Mouse (Mus musculus) myocyte (in vitro differentiated cells): Measurements from ENCODE around the gene Gm10282. TPM values are rescaled to one million over a fixed set of nuclear protein-coding genes. Genes with fewer than 3 reads are reported as not detected.

Experiments used
- H3K27me3 ChIP-seq: one replicate; pipeline ENCODE4 v1.6.1; 2011; ENCODE audit not compliant: control insufficient read depth, insufficient read depth, insufficient read length
- H3K36me3 ChIP-seq: one replicate; pipeline ENCODE4 v1.6.1; 2011; ENCODE audit not compliant: control insufficient read depth, insufficient read depth
- H3K4me2 ChIP-seq: one replicate; pipeline ENCODE4 v1.6.1; 2011; ENCODE audit warnings: low read depth, control low read depth
- H3K4me3 ChIP-seq: one replicate; pipeline ENCODE4 v1.5.1; 2011; ENCODE audit warnings: mild to moderate bottlenecking, control low read depth, moderate library complexity
- H3K79me2 ChIP-seq: one replicate; pipeline ENCODE4 v1.6.1; 2011; ENCODE audit not compliant: control insufficient read depth, insufficient read depth
- H3ac ChIP-seq: one replicate; pipeline ENCODE4 v1.6.1; 2011; ENCODE audit not compliant: control insufficient read depth, insufficient read length
- CEBPB ChIP-seq: IDR thresholded peaks from 2 replicates; pipeline ENCODE4 v1.6.1; 2011; ENCODE audit warnings: mild to moderate bottlenecking, moderate library complexity; ENCODE audit not compliant: poor library complexity, insufficient read depth, severe bottlenecking
- E2F4 ChIP-seq: IDR thresholded peaks from one replicate; pipeline ENCODE4 v1.6.1; 2011; ENCODE audit warnings: mild to moderate bottlenecking, control low read depth, moderate library complexity; ENCODE audit not compliant: insufficient read depth
- MAX ChIP-seq: IDR thresholded peaks from one replicate; pipeline ENCODE4 v1.6.1; 2011; ENCODE audit warnings: low read depth, mild to moderate bottlenecking, control low read depth
- MYOD1 ChIP-seq, 3 experiments: IDR thresholded peaks; one replicate each; pipeline ENCODE4 v1.6.1; 2011; ENCODE audit warnings: control low read depth in 2 of 3, low read depth in 2 of 3, mild to moderate bottlenecking in 2 of 3, moderate library complexity in 1 of 3; ENCODE audit not compliant: insufficient read length in 2 of 3, control insufficient read depth in 1 of 3
- MYOG ChIP-seq, 3 experiments: IDR thresholded peaks; one replicate each; pipeline ENCODE4 v1.6.1; 2011; ENCODE audit warnings: control low read depth in 2 of 3, low read depth in 2 of 3, mild to moderate bottlenecking in 2 of 3; ENCODE audit not compliant: insufficient read length in 2 of 3, control insufficient read depth in 1 of 3, insufficient read depth in 1 of 3
- POLR2A ChIP-seq: IDR thresholded peaks from one replicate; pipeline ENCODE4 v1.6.1; 2011; ENCODE audit warnings: low read depth, mild to moderate bottlenecking, control low read depth, moderate library complexity; ENCODE audit not compliant: insufficient read length
- POLR2AphosphoS2 ChIP-seq: IDR thresholded peaks from one replicate; pipeline ENCODE4 v1.6.1; 2011; ENCODE audit warnings: low read depth, control low read depth; ENCODE audit not compliant: insufficient read length
- REST ChIP-seq: IDR thresholded peaks from one replicate; pipeline ENCODE4 v1.6.1; 2011; ENCODE audit warnings: mild to moderate bottlenecking, control low read depth, moderate library complexity; ENCODE audit not compliant: insufficient read depth, insufficient read length
- SRF ChIP-seq: IDR thresholded peaks from one replicate; pipeline ENCODE4 v1.6.1; 2011; ENCODE audit warnings: low read depth; ENCODE audit not compliant: control insufficient read depth, insufficient read length
- TCF12 ChIP-seq: IDR thresholded peaks from one replicate; pipeline ENCODE4 v1.6.1; 2011; ENCODE audit warnings: mild to moderate bottlenecking, control low read depth; ENCODE audit not compliant: poor library complexity, insufficient read depth, severe bottlenecking
- TCF3 ChIP-seq: IDR thresholded peaks from one replicate; pipeline ENCODE4 v1.6.1; 2011; ENCODE audit warnings: low read depth, control low read depth; ENCODE audit not compliant: insufficient read length
- USF1 ChIP-seq: IDR thresholded peaks from one replicate; pipeline ENCODE4 v1.6.1; 2011; ENCODE audit warnings: low read depth, mild to moderate bottlenecking, control low read depth, moderate library complexity
- polyA plus RNA-seq: library from polyadenylated mRNA; unstranded; fragments of >200 nt; fragmentation: generic; extraction: Trizol; gene quantifications from one replicate; pipeline ENCODE4 v1.2.1, GENCODE M21; 2012; ENCODE audit warnings: missing spikeins

Gm10282 gene
- polyA plus RNA-seq, 1 experiment: 63.4 TPM

DNA sequence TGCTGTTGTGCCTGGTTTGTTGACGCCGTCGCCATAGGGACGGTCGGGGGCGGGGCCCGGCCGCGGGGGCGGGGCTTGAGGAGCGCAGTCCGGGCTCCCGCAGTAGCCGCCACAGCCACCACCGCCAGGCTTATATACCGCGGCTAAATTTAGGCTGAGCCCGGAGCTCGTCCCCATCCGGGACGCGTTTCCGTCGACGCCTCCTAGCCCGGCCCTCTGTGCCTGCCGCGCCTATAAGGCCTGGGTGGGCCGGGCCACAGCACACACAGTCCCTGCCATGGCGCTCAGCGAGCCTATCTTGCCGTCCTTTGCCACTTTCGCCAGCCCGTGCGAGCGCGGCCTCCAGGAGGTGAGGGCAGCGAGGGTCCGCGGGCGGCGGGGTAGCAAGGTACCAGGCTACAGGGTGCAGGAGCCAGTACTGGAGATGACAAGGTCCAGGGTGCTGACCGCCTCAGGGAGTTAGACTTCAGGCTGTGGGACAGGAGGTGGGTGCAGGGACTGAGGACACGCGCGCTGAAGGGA, 13.8 kb upstream of the Gm10282 start, which contains the start of gene Klf2:
Gene Klf2, plus strand, starts transcription at position 233 of the 522 bp plus-strand sequence.
- H3K27me3 ChIP-seq: no peaks in the 10 kb centered on the region
- peak within 1 kb of the TSS; percentile 75 for H3K4me2 ChIP-seq
- H3K4me3 ChIP-seq: peak within 1 kb of the TSS; percentile 47
- TF ChIP-seq CEBPB: no peak
- peak in 1 of 3 experiments; percentile 7 for TF ChIP-seq MYOG (IDR thresholded peaks at IDR 0.05; ENCODE audit: control insufficient read depth in 1 of 3, insufficient read depth in 1 of 3, insufficient read length in 2 of 3, low read depth in 2 of 3)
- peak; percentile 21 for TF ChIP-seq SRF
- TF ChIP-seq MAX: no peak
- no peak for TF ChIP-seq USF1
- TF ChIP-seq MYOD1 (IDR thresholded peaks at IDR 0.05; ENCODE audit: control insufficient read depth in 1 of 3, insufficient read length in 2 of 3, low read depth in 2 of 3): peak in 1 of 3 experiments; percentile 16
- no peak for TF ChIP-seq E2F4
- TF ChIP-seq POLR2AphosphoS2: peak; percentile 99
- no peak for TF ChIP-seq TCF12
- TF ChIP-seq POLR2A: peak; percentile 97
- no peak for TF ChIP-seq TCF3
- TF ChIP-seq REST: no peak
- peaks cover 10% of the 10 kb centered on the region for H3K79me2 ChIP-seq
- no peaks in the 10 kb centered on the region for H3K36me3 ChIP-seq
- peak within 1 kb of the TSS; percentile 51 for H3ac ChIP-seq

DNA sequence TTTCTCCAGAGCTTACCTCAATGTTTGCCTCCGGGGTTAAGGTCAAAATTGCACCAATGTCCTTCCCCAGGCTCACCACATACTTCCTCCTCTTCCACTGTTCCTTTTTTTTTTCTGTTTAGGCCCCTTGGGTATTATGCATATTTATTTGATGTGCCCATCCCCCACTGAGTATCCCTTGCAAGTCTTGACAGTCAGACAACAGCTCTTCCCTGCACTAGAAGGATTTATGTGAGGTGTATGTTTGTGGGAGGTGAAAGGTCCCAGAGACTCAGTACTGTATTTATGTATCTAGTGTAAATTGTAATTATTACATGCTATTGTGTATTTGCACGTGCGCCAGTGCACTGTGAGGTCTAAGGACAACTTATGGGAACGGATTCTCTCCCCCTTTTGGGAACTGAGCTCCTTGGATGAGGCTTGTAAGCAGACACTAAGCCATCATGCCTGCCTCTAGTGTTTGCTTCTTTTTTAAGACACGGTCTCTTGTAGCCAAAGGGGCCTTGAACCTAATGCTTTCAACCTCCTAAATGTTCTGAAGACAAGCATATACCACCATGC, 12.8 kb upstream of the Gm10282 start:
- no peak overlapping the region for H3K4me2 ChIP-seq
- TF ChIP-seq POLR2A (no peak), E2F4 (no peak), CEBPB (no peak), TCF3 (no peak), TCF12 (no peak), POLR2AphosphoS2 (no peak), MAX (no peak), SRF (no peak), USF1 (no peak), MYOG (IDR thresholded peaks at IDR 0.05; ENCODE audit: control insufficient read depth in 1 of 3, insufficient read depth in 1 of 3, insufficient read length in 2 of 3, low read depth in 2 of 3) (no peak), MYOD1 (IDR thresholded peaks at IDR 0.05; ENCODE audit: control insufficient read depth in 1 of 3, insufficient read length in 2 of 3, low read depth in 2 of 3) (no peak), REST (no peak)
- H3K27me3 ChIP-seq: no peaks in the 10 kb centered on the region
- H3K4me3 ChIP-seq: no peak overlapping the region
- peaks cover 10% of the 10 kb centered on the region for H3K79me2 ChIP-seq
- H3ac ChIP-seq: no peak overlapping the region
- no peaks in the 10 kb centered on the region for H3K36me3 ChIP-seq

DNA sequence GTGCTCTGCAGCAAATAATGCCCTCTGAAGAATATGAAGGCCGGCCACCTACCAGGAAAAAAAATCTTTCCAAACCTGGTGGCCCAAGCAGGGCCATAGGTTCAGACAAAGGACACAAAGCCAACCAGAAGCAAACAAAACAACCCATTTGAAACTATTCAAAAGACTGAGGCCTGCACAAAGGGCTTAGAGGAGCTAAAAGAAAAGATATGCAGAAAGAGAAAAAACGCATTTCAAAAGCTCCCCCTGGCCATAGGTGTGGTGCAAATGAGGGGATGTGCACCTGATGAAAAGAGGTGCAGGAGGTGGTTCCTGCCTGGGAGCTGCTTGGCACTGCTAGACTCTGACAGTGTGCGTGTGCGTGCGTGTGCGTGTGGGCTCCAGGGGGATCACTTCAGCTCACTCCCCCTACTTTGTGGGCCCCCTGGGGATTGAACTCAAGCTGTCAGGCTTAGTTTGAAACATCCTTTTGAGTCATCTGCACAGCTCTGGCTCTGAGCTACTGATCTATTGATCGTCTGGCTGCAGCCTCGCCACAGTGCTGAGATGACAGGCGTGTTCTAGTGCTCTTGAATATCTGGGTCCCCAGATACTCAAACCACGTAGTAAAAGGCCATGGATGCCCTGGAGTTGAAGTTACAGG, 11.1 kb upstream of the Gm10282 start:
- Histone ChIP-seq H3K4me3 (no peak overlapping the region), H3K36me3 (no peaks in the 10 kb centered on the region), H3ac (no peak overlapping the region), H3K4me2 (no peak overlapping the region), H3K27me3 (no peaks in the 10 kb centered on the region), H3K79me2 (peaks cover 9% of the 10 kb centered on the region)
- TF ChIP-seq MYOG (IDR thresholded peaks at IDR 0.05; ENCODE audit: control insufficient read depth in 1 of 3, insufficient read depth in 1 of 3, insufficient read length in 2 of 3, low read depth in 2 of 3): no peak
- TF ChIP-seq TCF12: no peak
- no peak for TF ChIP-seq USF1

DNA sequence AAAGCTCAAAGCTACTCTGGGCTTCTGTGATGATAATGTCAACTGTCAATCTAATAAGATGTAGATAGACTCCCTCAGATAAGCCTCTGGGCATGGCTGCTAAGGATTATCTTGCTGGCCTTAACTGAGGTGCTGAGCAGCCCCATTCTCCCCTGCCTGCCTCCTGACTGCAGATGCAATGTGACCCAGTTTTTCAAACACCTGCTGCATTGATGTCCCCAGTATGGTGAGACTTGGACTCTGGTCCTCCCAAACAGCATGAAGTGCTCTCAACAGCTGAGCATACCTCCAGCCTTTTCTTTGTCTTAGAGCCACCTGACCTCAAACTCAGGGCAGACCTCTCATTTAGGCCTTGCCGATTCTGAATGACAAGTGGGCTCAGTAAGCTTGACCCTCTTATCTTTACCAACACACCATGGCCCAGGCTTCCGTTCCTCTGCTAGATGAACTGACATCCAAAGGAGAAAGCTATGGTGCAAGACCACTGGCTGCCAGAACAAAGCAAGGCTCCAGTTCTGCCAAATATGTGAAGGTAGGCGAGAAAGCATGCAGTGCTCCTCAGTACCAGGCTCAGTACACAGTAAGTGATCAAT, 8.0 kb upstream of the Gm10282 start:
- Histone ChIP-seq H3K79me2 (no peaks in the 10 kb centered on the region), H3K4me3 (no peak overlapping the region)

More for the DNA sequence above, 8.0 kb upstream of the Gm10282 start:
- Histone ChIP-seq H3K36me3 (no peaks in the 10 kb centered on the region), H3K27me3 (no peaks in the 10 kb centered on the region), H3ac (no peak overlapping the region), H3K4me2 (no peak overlapping the region)
- TF ChIP-seq USF1 (no peak), MYOG (IDR thresholded peaks at IDR 0.05; ENCODE audit: control insufficient read depth in 1 of 3, insufficient read depth in 1 of 3, insufficient read length in 2 of 3, low read depth in 2 of 3) (no peak), MAX (no peak), POLR2A (no peak), E2F4 (no peak)
